Mouse (Mus musculus): ENCODE data around the gene Gpr26.

Gene Gpr26

GRCm38 (mm10) chr7:132031940-132032531 lies 65.8 kb downstream of the Gpr26 start:
- DNase-seq = peak; percentile 26
